Mouse (Mus musculus): ENCODE results near the gene Il11ra1.

Gene Il11ra1

GRCm38 (mm10) chr4:41708192-41708745 is 8.5 kb downstream of the Il11ra1 start:
- DNase-seq (ENCODE audit: low read depth, low spot score): no peak

DNA sequence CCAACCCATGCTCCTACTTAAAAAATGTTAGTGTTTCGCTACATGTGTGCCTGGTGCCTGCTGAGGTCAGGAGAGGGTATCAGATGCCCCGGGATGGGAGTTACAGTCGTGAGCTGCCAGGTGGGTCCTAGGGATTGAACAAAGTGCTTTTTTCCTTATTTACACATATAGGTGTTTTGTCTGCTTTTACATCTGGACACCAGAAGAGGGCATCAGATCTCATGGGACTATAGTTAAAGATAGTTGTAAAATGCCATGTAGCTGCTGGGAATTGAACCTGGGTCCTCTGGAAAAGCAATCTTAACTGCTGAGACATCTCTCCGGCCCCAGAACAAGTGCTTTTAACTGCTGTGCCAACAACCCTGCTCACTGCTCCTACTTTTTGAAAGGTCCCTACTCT is 10.4 kb downstream of the Il11ra1 start:
- DNase-seq (ENCODE audit: low read depth, low spot score): no peak

DNA sequence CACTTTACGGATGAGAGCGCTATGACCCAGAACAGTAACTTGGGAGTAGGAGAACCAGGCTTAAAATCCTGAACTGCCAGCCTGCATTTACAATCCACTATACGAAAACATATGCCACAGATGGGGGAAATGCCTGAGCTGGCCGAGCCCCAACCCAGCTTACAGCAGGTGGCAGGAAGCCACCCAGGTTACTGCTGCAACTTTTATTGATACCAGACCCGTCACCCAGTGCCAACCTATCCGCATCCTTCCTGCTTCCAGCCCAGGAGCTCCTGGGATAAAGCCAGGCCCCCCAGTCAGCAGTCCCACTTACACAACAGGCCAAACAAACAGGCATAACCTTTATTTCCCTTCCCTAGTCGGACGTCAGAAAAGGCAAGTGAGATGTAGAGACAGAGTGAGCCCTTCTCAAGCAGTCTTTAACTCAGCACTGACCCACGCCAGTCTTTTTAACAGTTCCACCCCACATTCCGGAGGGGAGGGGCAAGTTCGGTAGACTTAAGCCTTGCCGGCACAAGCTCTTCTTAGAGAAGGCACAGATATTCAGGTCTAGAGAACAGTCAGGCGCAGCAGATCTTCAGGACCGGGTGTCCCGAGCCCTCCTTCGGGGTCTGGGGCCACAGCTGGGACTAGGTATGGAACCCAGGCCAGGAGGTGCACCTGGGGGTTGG is 12.1 kb downstream of the Il11ra1 start:
- DNase-seq (ENCODE audit: low read depth, low spot score): no peak

- no peak for DNase-seq (ENCODE audit: low read depth, low spot score)
Measured at GRCm38 (mm10) chr4:41712421-41713196, 12.8 kb downstream of the Il11ra1 start.

DNA sequence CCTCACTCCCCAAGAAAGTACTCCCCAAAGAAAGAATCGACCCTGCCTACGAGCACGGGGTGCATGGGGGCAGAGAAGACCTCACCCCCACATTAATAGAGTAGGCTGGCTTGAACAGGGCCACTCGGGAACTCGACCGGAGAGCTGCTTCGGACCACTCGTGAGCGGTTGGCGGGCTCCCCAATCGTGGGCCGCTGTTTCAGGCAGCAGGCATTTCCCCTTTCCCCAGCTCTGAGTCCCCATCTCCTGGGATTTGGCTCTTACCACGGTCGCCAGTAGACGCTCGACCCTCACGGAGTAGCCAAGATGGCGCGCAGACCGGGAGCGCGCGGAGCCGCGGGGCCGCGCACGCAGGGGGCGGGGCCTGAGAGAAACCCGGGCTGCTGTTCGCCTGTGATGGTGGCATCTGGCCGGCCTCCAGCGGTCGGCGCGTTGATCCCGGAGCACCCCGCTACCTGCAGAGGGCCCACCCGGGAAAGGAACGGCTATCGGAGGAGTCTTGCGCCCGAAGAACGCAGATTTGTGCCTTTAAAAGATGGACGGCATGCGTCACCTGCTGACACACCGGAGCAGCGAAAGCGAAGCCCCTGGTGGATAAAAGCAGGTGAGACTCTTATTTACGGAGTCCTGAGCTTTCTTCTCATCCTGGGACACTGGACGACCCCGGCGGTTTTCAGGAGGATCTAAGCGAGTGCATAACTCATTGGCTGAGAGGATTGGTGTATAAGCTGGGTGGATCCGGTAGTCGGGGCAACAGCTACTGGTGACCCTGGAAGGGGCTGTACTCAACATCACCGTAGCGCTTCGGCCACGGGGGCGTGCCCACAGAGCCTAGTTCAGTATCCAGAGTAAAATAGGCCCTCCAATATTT is 13.6 kb downstream of the Il11ra1 start, which contains the start of gene Rpp25l:
Gene Rpp25l (minus strand): TSS at position 338 of the 871 bp plus-strand sequence.
- DNase-seq (ENCODE audit: low read depth, low spot score): no peak

- no peak for DNase-seq (ENCODE audit: low read depth, low spot score)
Measured at GRCm38 (mm10) chr4:41714276-41714675, 14.5 kb downstream of the Il11ra1 start.

- no peak for DNase-seq (ENCODE audit: low read depth, low spot score)
Measured at GRCm38 (mm10) chr4:41715082-41715481, 15.3 kb downstream of the Il11ra1 start.

DNA sequence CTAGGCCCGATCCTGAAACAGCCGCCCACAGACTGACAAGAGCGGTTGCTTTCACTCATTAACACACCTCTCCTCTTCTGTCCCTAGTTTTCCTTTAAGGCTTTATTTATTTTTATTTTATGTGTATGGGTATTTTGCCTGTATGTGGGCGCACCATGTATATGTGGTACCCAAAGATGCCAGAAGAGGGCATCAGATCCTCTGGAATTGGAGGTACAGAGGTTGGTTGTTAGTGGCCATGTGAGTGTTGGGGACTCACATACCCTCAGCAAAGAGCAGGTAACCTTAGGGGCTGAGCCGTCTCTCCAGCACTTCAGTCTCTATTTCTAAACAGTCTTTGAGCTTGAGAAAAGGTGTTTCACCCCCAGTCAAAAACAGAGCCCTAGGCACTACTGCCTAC is 15.8 kb downstream of the Il11ra1 start:
- no peak for DNase-seq (ENCODE audit: low read depth, low spot score)

DNA sequence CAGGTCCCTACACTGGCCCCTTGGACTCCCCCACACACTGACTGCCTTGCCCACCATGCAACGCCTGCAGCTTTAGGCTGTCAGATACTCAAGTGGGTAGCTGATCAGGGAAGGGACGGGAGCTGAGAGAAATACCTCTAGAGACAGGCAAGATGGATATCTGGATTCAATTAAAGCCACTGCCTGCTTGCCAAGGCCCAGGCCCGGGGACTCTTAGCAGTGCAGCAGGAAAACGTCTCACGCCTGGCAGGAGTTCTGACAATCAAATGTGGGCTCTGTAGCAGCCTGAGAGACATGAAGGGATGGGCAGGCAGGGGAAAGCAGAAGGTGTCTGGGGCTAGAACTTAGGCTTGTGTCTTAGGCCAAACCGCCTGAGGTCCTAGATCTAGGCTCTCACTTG is 17.0 kb downstream of the Il11ra1 start:
- no peak for DNase-seq (ENCODE audit: low read depth, low spot score)

GRCm38 (mm10) chr4:41722918-41723351 is 23.1 kb downstream of the Il11ra1 start, which contains the start of gene Dctn3:
Gene Dctn3 (minus strand): TSS chr4:41723170.
- DNase-seq (ENCODE audit: low read depth, low spot score): peak; percentile 95

- DNase-seq (ENCODE audit: low read depth, low spot score): no peak
Measured at GRCm38 (mm10) chr4:41726826-41727621, 27.2 kb downstream of the Il11ra1 start.

- DNase-seq (ENCODE audit: low read depth, low spot score): no peak
Measured at GRCm38 (mm10) chr4:41731052-41731765, 31.4 kb downstream of the Il11ra1 start, which contains the start of gene Arid3c. Gene Arid3c (minus strand): TSS chr4:41731142.

GRCm38 (mm10) chr4:41737602-41738255 is 37.9 kb downstream of the Il11ra1 start:
- peak; percentile 40 for DNase-seq (ENCODE audit: low read depth, low spot score)

DNA sequence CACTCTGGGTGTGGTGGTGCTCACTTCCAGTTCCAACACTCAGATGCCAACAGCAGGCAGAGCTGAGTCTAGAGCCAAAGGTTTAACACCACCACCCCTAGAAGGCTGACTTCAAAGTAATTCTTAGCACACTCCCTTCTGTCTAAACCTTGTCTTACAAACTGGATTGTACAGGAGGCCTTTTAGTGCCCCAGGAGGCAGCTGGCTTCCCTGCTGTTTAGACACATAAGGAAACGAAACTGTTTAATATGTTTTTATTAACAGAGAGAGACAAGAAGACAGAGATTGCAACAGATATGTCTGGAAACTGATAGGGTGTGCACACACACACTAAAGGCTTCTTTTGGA is 38.4 kb downstream of the Il11ra1 start:
- DNase-seq (ENCODE audit: low read depth, low spot score): no peak

GRCm38 (mm10) chr4:41739260-41739659 is 39.5 kb downstream of the Il11ra1 start:
- no peak for DNase-seq (ENCODE audit: low read depth, low spot score)

DNA sequence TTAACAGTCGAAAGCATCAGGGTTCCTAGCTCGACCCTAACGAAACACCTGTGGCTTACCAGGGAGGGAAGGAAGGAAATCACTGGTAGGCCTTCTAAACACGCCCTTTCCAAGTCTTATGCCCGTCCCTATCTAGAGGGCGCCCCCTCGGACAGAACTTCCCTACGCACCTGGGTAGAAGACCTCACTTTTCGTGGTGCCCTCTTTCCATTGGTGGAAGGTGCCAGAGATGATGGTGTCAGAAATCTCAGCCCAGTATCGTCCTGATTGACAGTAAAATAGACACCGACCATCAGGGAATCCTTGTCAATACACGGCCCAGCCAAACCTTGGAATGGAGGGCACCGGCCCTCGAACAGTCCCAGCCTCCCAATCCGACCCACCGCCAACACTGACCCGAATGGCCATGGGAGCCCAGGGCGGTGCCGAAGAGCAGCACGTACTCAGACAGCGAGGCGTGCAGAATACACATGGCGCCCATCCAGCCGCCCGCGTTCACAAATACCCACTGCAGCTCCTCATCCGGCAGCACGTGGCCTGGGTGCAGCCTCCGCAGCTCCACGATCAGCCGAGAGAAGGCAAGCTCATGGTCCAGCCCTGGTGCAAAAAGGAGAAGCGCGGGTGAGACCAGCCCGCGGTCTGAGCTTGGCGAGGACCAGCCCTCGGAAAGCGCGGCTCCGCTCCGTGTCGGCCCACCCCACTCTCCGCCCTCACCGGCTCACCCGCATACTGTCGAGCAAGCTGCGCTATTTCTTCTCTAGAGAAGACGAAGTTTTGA is 40.8 kb downstream of the Il11ra1 start:
- DNase-seq (ENCODE audit: low read depth, low spot score): no peak

DNA sequence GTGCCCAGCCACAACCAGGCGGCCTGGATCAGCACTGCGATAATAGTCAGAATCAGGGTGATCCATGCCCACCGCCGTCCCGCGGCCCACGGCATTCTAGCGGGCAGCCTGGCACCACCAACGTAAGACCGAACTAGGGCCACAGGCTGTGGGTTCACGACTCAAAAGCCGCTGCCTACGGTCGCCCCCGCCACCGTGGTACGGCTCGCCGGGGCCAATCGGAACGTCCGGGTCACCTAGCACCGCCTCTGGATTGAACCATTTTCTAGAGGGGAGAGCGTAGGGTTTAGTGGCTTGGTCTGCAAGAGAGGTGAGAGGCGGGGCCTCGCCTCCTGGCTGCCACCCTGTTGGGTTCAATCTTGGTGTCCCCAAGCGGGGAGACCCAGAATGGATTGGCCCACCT is 41.4 kb downstream of the Il11ra1 start:
- peak; percentile 88 for DNase-seq (ENCODE audit: low read depth, low spot score)

GRCm38 (mm10) chr4:41744131-41744530 is 44.3 kb downstream of the Il11ra1 start:
- no peak for DNase-seq (ENCODE audit: low read depth, low spot score)

DNA sequence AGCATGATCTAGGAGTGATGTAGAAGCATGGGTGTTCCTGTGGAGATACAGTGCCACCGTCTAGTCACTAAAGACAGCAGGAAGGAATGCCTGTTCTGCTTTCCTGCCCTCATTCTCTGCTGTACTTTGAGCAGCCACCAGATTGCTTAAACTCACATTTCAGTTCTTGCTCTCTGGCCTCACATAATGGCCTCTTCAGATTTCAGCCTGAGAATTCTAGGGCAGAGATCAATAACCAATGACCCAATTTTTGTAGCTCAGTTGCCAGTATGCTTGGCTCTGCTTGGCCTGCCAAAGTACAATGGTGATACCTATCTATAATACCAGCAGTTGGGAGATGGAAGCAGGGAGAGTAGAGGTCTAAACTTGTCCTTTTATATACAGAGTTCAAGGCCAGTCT is 45.2 kb downstream of the Il11ra1 start:
- DNase-seq (ENCODE audit: low read depth, low spot score): no peak

Measured in brain, embryonic 18.5 days (tissue).